Mouse (Mus musculus) natural killer cell, adult 2 months (primary cell): ENCODE results near the gene Meis2.

Experiments
- DNase-seq, 2 experiments: peaks; one replicate each; pipeline ENCODE4 v3.0.0; 2022; ENCODE audit warnings: low spot score in 2 of 2

Meis2 gene

DNA sequence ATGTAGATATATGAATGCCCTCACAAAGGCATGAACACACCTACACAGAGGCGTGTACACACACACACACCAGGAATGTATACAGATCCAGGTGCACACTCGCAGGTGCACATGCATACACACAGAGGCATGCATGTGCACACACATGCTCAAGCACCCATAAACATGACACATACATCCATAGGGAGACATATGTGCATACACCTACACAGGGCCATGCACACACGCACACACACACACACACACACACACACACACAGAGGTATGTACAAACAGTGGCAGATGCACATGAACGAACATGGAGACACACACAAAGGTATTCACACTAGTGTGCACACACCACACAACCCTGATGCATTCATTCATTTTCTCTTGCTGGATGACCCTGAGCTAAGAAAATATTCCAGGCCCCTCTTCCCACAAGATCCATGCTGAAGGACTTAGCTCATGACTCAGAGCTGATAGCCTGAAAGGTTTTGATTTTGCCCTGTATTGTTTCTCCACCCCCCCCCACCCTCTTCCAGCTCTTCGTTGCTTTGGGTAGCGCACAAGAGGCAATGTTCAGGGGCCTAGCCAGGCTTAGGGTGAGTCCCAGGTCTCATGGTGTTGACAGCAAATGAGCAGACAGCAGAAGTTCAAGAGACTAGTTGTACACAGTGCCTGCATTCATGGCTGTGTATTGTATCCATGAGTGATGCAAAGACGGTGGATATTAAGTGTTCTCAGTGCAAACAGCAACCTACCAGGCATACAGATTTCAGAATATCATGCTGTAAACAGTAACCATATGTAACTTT is 116.8 kb downstream of the Meis2 start:
- DNase-seq: no peak

- DNase-seq: no peak
Observed at GRCm38 (mm10) chr2:115947714-115948226, 117.9 kb downstream of the Meis2 start.

DNA sequence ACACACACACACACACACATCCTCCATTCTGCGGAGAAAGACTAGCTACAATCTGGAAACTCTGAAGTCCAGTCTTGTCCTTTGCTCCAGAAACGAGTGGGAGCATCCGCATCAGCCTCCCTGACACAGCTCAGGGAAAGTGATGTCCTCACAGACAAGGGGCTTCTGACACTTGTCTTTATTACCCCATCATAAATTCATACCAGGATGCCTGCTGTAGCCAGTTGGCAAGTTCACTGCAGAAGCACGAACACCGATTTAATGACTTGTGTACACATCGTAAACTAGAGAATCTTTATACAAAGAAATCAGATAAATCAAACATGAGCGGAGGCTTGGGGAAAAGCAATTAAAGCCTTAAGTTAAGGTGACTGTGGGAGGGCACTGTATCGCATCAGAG is 122.6 kb downstream of the Meis2 start:
- DNase-seq: no peak

GRCm38 (mm10) chr2:115939849-115940248 is 125.8 kb downstream of the Meis2 start:
- no peak for DNase-seq

DNA sequence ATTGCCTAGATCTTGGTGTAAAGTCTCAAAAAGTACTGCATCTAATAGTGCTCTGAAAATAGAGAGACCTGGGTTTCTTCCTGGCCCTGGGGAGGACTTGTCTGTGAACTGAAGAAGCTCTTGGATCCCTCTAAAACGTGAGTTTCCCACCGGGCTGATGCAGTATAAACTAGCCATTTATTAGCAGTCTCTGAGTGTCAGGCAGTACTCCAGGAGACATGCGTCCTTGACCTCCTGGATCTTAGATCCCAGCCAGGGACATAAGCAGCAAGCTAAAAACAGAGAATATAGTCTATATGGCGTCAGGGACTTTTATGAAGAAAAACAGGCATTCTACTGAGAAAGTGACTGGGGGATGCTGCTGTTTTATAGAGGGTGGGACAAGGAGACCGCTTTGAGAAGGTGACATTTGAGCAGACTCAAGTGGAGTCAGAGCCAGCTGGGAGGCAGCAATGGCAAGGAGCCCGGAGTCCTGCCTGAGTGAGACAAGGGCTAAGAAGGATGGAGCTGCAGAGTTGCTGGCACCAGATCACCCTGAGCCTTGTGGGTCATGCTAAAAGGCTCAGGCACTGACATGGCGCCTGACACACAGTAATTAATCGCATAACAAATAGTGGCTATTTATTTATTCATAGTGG is 126.6 kb downstream of the Meis2 start:
- no peak for DNase-seq

GRCm38 (mm10) chr2:115938296-115938695 is 127.3 kb downstream of the Meis2 start:
- no peak for DNase-seq

DNA sequence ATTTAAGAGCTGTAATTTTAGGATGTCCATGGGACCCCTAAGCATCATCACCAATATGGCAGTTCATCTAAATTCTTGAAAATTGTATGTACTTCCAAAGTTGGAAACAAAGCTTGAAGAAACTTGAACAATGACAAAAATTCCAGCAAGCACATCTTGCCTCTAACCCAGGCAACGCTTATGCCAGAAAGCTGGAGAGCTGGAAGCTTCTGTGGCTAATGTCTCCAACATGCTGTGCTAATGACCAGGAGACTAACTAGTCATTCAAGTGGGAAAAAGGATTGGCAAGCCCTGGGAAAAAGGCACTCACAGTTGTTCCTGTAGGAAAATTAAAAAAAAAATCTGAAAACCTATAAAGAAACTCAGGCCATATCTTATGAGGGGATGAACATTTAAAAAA is 127.7 kb downstream of the Meis2 start:
- DNase-seq: no peak

DNA sequence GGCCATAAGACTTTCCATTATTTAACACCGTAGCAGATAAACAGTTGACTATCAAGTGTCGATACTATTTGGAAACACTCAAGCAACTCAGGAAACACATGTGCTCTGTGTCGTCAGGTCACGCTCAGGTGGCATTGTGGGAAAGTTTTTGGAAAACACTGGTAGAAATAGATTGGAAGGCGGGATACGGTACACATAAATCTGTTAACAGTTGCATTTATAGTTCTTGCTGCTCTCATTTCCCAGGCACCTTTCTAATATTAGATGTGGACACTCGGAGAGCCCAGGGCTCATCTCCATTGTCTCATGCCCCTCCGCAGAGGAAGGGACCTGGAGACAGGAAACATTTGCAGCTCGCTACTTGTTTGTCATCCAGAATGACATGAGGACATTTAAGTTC is 128.9 kb downstream of the Meis2 start:
- no peak for DNase-seq

DNA sequence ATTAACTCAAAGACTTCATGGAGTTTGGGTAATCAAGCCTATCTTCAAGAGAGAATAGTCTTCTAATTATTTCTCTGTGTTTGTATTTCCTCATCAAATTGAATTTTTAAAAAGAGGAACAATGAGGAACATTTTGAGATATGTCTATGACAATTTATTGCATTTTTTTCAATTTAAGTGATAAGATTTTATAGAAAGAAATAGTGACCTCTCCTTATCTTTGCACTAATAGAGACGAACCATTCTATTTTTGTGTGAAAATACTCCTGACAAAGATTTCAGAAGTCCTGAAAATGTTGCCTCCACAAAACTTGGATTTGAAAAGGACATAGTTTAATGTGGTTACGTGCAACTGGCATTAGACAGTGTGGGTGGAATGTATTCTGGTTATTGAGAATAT is 131.3 kb downstream of the Meis2 start:
- DNase-seq: no peak

- no peak for DNase-seq
Observed at GRCm38 (mm10) chr2:115933259-115933658, 132.4 kb downstream of the Meis2 start.

GRCm38 (mm10) chr2:115925744-115926143 is 139.9 kb downstream of the Meis2 start:
- no peak for DNase-seq

DNA sequence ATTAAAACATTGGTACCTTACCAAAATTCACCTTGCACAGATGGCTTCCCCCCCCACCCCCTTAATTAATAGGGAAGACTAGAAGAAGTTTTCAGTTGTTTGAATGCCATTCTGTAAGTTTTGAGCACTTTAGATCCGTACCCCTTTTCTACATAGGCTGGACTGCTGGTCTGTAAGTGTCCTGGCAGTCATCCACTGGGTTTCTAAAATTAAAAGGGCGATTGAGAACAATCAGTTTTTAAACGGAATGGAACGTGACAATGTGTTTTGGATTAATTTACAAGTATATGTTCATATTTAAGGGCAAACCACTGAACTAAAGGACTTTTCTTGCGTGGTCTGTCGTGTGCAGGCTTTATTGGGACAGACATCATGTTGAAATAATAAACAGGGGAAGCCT is 141.2 kb downstream of the Meis2 start:
- no peak for DNase-seq

- no peak for DNase-seq
Observed at GRCm38 (mm10) chr2:115923247-115923646, 142.4 kb downstream of the Meis2 start.

GRCm38 (mm10) chr2:115921687-115922086 is 144.0 kb downstream of the Meis2 start:
- no peak for DNase-seq

DNA sequence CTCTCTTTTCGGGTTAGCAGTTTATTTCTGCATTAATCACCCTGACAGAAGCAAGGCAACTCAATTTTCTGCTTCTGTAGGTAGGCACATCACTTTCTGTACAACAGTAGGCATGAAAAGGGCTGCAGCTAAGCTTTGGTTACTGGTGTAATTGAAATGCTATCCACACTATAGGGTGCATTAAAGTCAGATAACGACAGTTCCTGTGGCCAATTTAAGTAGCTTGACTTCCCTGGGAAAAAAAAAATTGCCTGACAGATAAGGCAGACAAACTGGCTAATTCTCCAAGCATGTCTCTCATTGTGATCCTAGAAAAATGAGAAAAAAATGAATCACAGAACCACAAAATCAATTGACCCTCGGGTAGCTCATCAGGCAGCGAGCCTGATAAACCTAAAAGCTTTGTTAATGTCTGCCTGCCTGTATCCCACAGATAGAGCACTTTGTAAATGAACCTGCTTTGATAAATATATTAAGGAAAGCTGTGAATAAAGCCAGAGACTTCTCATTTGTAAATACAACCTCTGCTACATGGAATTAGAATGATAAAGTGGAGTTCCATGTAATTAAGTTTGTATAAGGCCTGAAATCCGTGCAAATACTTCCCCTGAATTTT is 145.2 kb downstream of the Meis2 start:
- DNase-seq: no peak

- DNase-seq: no peak
Observed at GRCm38 (mm10) chr2:115919141-115920071, 146.2 kb downstream of the Meis2 start.

GRCm38 (mm10) chr2:115918561-115918960 is 147.1 kb downstream of the Meis2 start:
- DNase-seq: no peak

DNA sequence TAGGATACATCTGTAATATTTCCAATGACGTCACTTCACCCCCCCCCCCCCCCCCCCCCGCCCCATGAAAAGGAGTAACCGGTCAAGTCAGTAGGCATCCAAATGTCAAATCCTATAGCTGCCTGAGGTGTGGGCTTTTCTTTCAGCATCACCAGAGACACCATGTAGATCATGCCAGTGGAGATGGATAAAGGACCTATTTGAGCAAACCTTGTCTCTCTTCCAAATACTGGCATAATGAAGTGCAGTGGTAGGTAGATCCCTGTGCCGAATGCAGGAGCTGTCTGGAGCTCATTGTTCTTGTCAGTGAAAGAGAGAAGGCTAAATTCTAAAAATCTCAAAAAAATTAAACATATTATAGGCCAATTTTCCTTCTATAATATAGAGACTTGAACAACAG is 151.1 kb downstream of the Meis2 start:
- no peak for DNase-seq

- no peak for DNase-seq
Observed at GRCm38 (mm10) chr2:115912948-115913529, 152.6 kb downstream of the Meis2 start.

DNA sequence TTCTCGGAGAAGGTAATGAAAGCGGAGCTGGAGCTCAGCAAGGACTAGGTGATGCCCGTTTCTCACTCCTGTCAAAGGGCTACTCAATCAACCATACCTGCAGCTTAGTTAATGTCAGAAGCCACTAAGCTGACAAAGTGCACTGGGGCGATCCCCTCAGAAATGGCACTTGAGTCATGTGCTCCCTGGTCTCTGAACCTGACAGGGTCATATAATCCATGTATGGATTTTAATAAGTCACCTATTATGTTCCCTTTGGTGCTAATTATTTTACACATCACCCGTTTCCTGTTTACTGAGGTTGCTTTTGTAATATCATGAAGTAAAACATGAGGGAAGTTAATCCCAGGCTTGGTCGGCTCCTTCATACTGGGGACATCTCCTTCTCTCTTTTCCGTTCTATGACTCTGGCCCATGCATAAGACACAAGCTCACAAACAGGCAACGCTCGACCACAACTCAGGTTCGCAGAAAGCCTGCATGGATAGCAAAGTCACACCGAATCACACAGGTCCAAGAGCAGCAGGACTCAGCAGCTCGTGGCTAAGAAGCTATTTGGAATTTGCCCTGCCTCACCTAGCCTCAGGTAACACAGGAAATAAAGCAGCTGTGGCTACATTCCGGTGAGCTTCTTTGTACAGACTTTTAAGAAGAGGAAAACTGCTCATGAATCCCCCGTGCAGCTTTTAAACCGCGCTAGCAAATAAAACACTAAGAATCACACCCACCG is 153.6 kb downstream of the Meis2 start:
- DNase-seq: no peak

GRCm38 (mm10) chr2:115910217-115910616 is 155.4 kb downstream of the Meis2 start:
- no peak for DNase-seq
